Mouse (Mus musculus): Measurements from ENCODE around the gene Tmem229b. TPM values are rescaled to one million over a fixed set of nuclear protein-coding genes. Genes with fewer than 3 reads are reported as not detected.
"Not testable (repeated sequence)": the region's sequence is repeated elsewhere in the genome, so short reads cannot be mapped to it uniquely, and the experiment has no call there.

Tmem229b gene
- polyA plus RNA-seq, 1 experiment from 2014 or later, result 62.1 TPM

- WGBS, result 90% methylated on average over 4 of the region's 4 CpGs
- Histone ChIP-seq H3K27ac (replicated peaks; ENCODE audit: low read depth, low read length) (no peak overlapping the region), H3K4me3 (replicated peaks; ENCODE audit: low read depth, low read length) (no peak overlapping the region), H3K36me3 (ENCODE audit: control insufficient read depth, insufficient read depth, low read length) (peaks cover 14% of the 10 kb centered on the region), H3K27me3 (ENCODE audit: control insufficient read depth, insufficient read depth, low read length) (no peaks in the 10 kb centered on the region), H3K4me1 (ENCODE audit: control insufficient read depth, insufficient read depth, low read length) (no peaks in the 10 kb centered on the region), H3K4me2 (ENCODE audit: low read length) (no peak overlapping the region), H3K9ac (replicated peaks; ENCODE audit: low read length) (no peak overlapping the region), H3K9me3 (ENCODE audit: control insufficient read depth, low read length) (no peaks in the 10 kb centered on the region)
- ATAC-seq (ENCODE audit: low FRiP score, low TSS enrichment), result no peak
- no peak for DNase-seq
Observed at GRCm38 (mm10) chr12:78977552-78977951, 29.9 kb downstream of the Tmem229b start.

GRCm38 (mm10) chr12:78977078-78977477, 30.3 kb downstream of the Tmem229b start:
- DNase-seq (no peak), ATAC-seq (ENCODE audit: low FRiP score, low TSS enrichment) (no peak)
- Histone ChIP-seq H3K4me2 (ENCODE audit: low read length) (no peak overlapping the region), H3K9me3 (ENCODE audit: control insufficient read depth, low read length) (no peaks in the 10 kb centered on the region), H3K4me1 (ENCODE audit: control insufficient read depth, insufficient read depth, low read length) (no peaks in the 10 kb centered on the region), H3K27ac (replicated peaks; ENCODE audit: low read depth, low read length) (no peak overlapping the region), H3K27me3 (ENCODE audit: control insufficient read depth, insufficient read depth, low read length) (no peaks in the 10 kb centered on the region), H3K9ac (replicated peaks; ENCODE audit: low read length) (no peak overlapping the region), H3K36me3 (ENCODE audit: control insufficient read depth, insufficient read depth, low read length) (peaks cover 19% of the 10 kb centered on the region), H3K4me3 (replicated peaks; ENCODE audit: low read depth, low read length) (no peak overlapping the region)
- WGBS, result 81% methylated on average over 4 of the region's 4 CpGs

- H3K4me2 ChIP-seq (ENCODE audit: low read length), result no peak overlapping the region
- H3K27ac ChIP-seq (replicated peaks; ENCODE audit: low read depth, low read length), result no peak overlapping the region
- ATAC-seq (ENCODE audit: low FRiP score, low TSS enrichment) (no peak), DNase-seq (no peak)
- H3K36me3 ChIP-seq (ENCODE audit: control insufficient read depth, insufficient read depth, low read length), result peaks cover 27% of the 10 kb centered on the region
- no peak overlapping the region for H3K4me3 ChIP-seq (replicated peaks; ENCODE audit: low read depth, low read length)
- no peaks in the 10 kb centered on the region for H3K9me3 ChIP-seq (ENCODE audit: control insufficient read depth, low read length)
- WGBS, result 97% methylated on average over 4 of the region's 4 CpGs
- no peaks in the 10 kb centered on the region for H3K4me1 ChIP-seq (ENCODE audit: control insufficient read depth, insufficient read depth, low read length)
- H3K27me3 ChIP-seq (ENCODE audit: control insufficient read depth, insufficient read depth, low read length), result no peaks in the 10 kb centered on the region
- no peak overlapping the region for H3K9ac ChIP-seq (replicated peaks; ENCODE audit: low read length)
Observed at GRCm38 (mm10) chr12:78975836-78976235, 31.6 kb downstream of the Tmem229b start.

- H3K36me3 ChIP-seq (ENCODE audit: control insufficient read depth, insufficient read depth, low read length), result peaks cover 30% of the 10 kb centered on the region
- no peaks in the 10 kb centered on the region for H3K27me3 ChIP-seq (ENCODE audit: control insufficient read depth, insufficient read depth, low read length)
- no peak overlapping the region for H3K27ac ChIP-seq (replicated peaks; ENCODE audit: low read depth, low read length)
- no peaks in the 10 kb centered on the region for H3K9me3 ChIP-seq (ENCODE audit: control insufficient read depth, low read length)
- H3K4me2 ChIP-seq (ENCODE audit: low read length), result no peak overlapping the region
- H3K4me1 ChIP-seq (ENCODE audit: control insufficient read depth, insufficient read depth, low read length), result no peaks in the 10 kb centered on the region
- H3K9ac ChIP-seq (replicated peaks; ENCODE audit: low read length), result no peak overlapping the region
- H3K4me3 ChIP-seq (replicated peaks; ENCODE audit: low read depth, low read length), result no peak overlapping the region
- DNase-seq, result no peak
- no peak for ATAC-seq (ENCODE audit: low FRiP score, low TSS enrichment)
- 96% methylated on average over 5 of the region's 5 CpGs for WGBS
Observed at GRCm38 (mm10) chr12:78974767-78975166, 32.7 kb downstream of the Tmem229b start.

- no peaks in the 10 kb centered on the region for H3K27me3 ChIP-seq (ENCODE audit: control insufficient read depth, insufficient read depth, low read length)
- no peak overlapping the region for H3K4me3 ChIP-seq (replicated peaks; ENCODE audit: low read depth, low read length)
- H3K9ac ChIP-seq (replicated peaks; ENCODE audit: low read length), result no peak overlapping the region
- no peak overlapping the region for H3K27ac ChIP-seq (replicated peaks; ENCODE audit: low read depth, low read length)
- H3K4me2 ChIP-seq (ENCODE audit: low read length), result no peak overlapping the region
- ATAC-seq (ENCODE audit: low FRiP score, low TSS enrichment) (no peak), DNase-seq (no peak)
- H3K36me3 ChIP-seq (ENCODE audit: control insufficient read depth, insufficient read depth, low read length), result peaks cover 30% of the 10 kb centered on the region
- H3K9me3 ChIP-seq (ENCODE audit: control insufficient read depth, low read length), result no peaks in the 10 kb centered on the region
- H3K4me1 ChIP-seq (ENCODE audit: control insufficient read depth, insufficient read depth, low read length), result no peaks in the 10 kb centered on the region
- 47% methylated on average over 2 of the region's 2 CpGs for WGBS
Observed at GRCm38 (mm10) chr12:78973779-78974178, 33.6 kb downstream of the Tmem229b start.

DNA sequence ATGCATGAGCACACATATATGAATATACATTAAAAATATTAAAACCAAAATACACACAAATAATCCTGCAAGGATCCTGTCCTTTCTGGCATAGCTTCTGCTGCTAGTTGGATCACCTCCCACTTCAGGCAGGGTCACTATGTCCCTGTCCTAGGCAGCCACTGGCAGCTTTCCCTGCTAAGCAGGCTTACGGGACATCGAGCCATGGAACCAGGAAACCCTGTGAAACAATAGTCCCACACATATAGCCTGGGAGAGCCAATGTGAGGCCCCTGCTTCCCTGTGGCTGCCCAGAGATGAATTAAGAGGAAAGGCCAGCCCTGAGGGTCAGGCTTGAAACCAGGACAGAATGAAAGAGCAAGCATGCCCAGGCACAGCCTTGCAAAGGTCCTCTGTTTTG, 35.8 kb downstream of the Tmem229b start:
- H3K4me2 ChIP-seq (ENCODE audit: low read length), result no peak overlapping the region
- WGBS, result 46% methylated on average over 2 of the region's 2 CpGs
- no peaks in the 10 kb centered on the region for H3K9me3 ChIP-seq (ENCODE audit: control insufficient read depth, low read length)
- H3K4me1 ChIP-seq (ENCODE audit: control insufficient read depth, insufficient read depth, low read length), result no peaks in the 10 kb centered on the region
- H3K27me3 ChIP-seq (ENCODE audit: control insufficient read depth, insufficient read depth, low read length), result no peaks in the 10 kb centered on the region
- H3K4me3 ChIP-seq (replicated peaks; ENCODE audit: low read depth, low read length), result no peak overlapping the region
- H3K27ac ChIP-seq (replicated peaks; ENCODE audit: low read depth, low read length), result no peak overlapping the region
- H3K36me3 ChIP-seq (ENCODE audit: control insufficient read depth, insufficient read depth, low read length), result peaks cover 31% of the 10 kb centered on the region
- no peak overlapping the region for H3K9ac ChIP-seq (replicated peaks; ENCODE audit: low read length)
- ATAC-seq (ENCODE audit: low FRiP score, low TSS enrichment) (no peak), DNase-seq (no peak)

- 82% methylated on average over 7 of the region's 7 CpGs for WGBS
- Histone ChIP-seq H3K9me3 (ENCODE audit: control insufficient read depth, low read length) (no peaks in the 10 kb centered on the region), H3K4me2 (ENCODE audit: low read length) (no peak overlapping the region), H3K27ac (replicated peaks; ENCODE audit: low read depth, low read length) (no peak overlapping the region), H3K4me3 (replicated peaks; ENCODE audit: low read depth, low read length) (no peak overlapping the region), H3K4me1 (ENCODE audit: control insufficient read depth, insufficient read depth, low read length) (no peaks in the 10 kb centered on the region), H3K9ac (replicated peaks; ENCODE audit: low read length) (no peak overlapping the region), H3K36me3 (ENCODE audit: control insufficient read depth, insufficient read depth, low read length) (peaks cover 28% of the 10 kb centered on the region), H3K27me3 (ENCODE audit: control insufficient read depth, insufficient read depth, low read length) (no peaks in the 10 kb centered on the region)
- ATAC-seq (ENCODE audit: low FRiP score, low TSS enrichment) (no peak), DNase-seq (no peak)
Observed at GRCm38 (mm10) chr12:78970725-78971124, 36.7 kb downstream of the Tmem229b start.

DNA sequence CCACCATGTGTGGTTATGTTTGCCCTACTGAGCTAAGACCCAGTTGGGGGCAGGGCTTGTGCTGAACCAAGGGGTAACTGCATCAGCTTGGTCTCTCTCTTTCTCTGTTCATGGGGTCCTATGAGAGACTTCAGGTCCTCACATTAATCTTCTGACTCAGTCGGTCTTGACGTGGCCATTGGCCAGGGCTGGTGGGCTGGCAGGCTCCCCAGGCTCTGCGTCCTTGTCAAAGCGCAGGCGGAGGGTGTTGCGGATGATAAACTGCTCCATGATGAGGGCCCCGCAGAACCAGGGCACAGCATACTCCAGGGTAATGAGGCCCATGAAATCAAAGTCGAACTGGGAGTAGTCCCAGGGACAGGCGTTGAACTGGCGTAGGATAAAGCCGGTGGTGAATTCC, 42.9 kb downstream of the Tmem229b start:
- not testable (repeated sequence) for H3K4me2 ChIP-seq (ENCODE audit: low read length); H3K27ac ChIP-seq (replicated peaks; ENCODE audit: low read depth, low read length); H3K4me3 ChIP-seq (replicated peaks; ENCODE audit: low read depth, low read length); H3K27me3 ChIP-seq (ENCODE audit: control insufficient read depth, insufficient read depth, low read length); H3K9ac ChIP-seq (replicated peaks; ENCODE audit: low read length); H3K4me1 ChIP-seq (ENCODE audit: control insufficient read depth, insufficient read depth, low read length); ATAC-seq (ENCODE audit: low FRiP score, low TSS enrichment); H3K9me3 ChIP-seq (ENCODE audit: control insufficient read depth, low read length); DNase-seq
- peaks cover 21% of the 10 kb centered on the region for H3K36me3 ChIP-seq (ENCODE audit: control insufficient read depth, insufficient read depth, low read length)
- WGBS, result 90% methylated on average over 9 of the region's 11 CpGs

DNA sequence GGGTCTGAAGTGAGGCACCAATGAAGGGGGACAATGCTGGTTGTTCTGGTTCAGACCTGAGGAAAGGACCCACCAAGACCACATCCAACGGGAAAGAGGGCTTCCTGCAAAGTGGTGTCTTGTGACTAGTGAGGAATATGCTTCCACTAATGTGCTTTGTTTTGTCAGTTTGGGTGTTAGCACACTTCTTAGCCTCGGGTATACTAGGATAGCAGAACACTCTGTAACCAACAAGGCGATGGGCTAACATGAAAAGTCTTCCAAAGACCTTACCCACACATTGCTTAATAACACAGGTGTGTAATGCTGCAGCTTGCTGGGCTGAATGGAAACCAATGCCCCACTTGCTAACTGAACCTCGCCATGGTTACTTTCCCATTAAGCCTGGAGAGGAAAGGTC, 51.0 kb downstream of the Tmem229b start:
- Histone ChIP-seq H3K27me3 (ENCODE audit: control insufficient read depth, insufficient read depth, low read length) (no peaks in the 10 kb centered on the region), H3K4me2 (ENCODE audit: low read length) (no peak overlapping the region), H3K9ac (replicated peaks; ENCODE audit: low read length) (no peak overlapping the region), H3K4me1 (ENCODE audit: control insufficient read depth, insufficient read depth, low read length) (no peaks in the 10 kb centered on the region), H3K27ac (replicated peaks; ENCODE audit: low read depth, low read length) (no peak overlapping the region), H3K36me3 (ENCODE audit: control insufficient read depth, insufficient read depth, low read length) (peaks cover 8% of the 10 kb centered on the region; the same call in 1 of the 2 replicates), H3K4me3 (replicated peaks; ENCODE audit: low read depth, low read length) (no peak overlapping the region), H3K9me3 (ENCODE audit: control insufficient read depth, low read length) (peaks cover 15% of the 10 kb centered on the region)
- no peak for DNase-seq
- no peak for ATAC-seq (ENCODE audit: low FRiP score, low TSS enrichment)
- WGBS, result 82% methylated on average over 4 of the region's 4 CpGs

All from midbrain, embryonic 14.5 days (tissue).